Mouse (Mus musculus) myocyte (in vitro differentiated cells): ENCODE results near the gene Rubcn.
"Not testable (repeated sequence)": the region's sequence is repeated elsewhere in the genome, so short reads cannot be mapped to it uniquely, and the experiment has no call there.

Experiments used
- CEBPB ChIP-seq: IDR thresholded peaks from 2 replicates; pipeline ENCODE4 v1.6.1; 2011; ENCODE audit warnings: mild to moderate bottlenecking, moderate library complexity; ENCODE audit not compliant: poor library complexity, insufficient read depth, severe bottlenecking
- E2F4 ChIP-seq: IDR thresholded peaks from one replicate; pipeline ENCODE4 v1.6.1; 2011; ENCODE audit warnings: mild to moderate bottlenecking, control low read depth, moderate library complexity; ENCODE audit not compliant: insufficient read depth
- MAX ChIP-seq: IDR thresholded peaks from one replicate; pipeline ENCODE4 v1.6.1; 2011; ENCODE audit warnings: low read depth, mild to moderate bottlenecking, control low read depth
- MYOD1 ChIP-seq, 3 experiments: IDR thresholded peaks; one replicate each; pipeline ENCODE4 v1.6.1; 2011; ENCODE audit warnings: control low read depth in 2 of 3, low read depth in 2 of 3, mild to moderate bottlenecking in 2 of 3, moderate library complexity in 1 of 3; ENCODE audit not compliant: insufficient read length in 2 of 3, control insufficient read depth in 1 of 3
- POLR2A ChIP-seq: IDR thresholded peaks from one replicate; pipeline ENCODE4 v1.6.1; 2011; ENCODE audit warnings: low read depth, mild to moderate bottlenecking, control low read depth, moderate library complexity; ENCODE audit not compliant: insufficient read length
- REST ChIP-seq: IDR thresholded peaks from one replicate; pipeline ENCODE4 v1.6.1; 2011; ENCODE audit warnings: mild to moderate bottlenecking, control low read depth, moderate library complexity; ENCODE audit not compliant: insufficient read depth, insufficient read length
- USF1 ChIP-seq: IDR thresholded peaks from one replicate; pipeline ENCODE4 v1.6.1; 2011; ENCODE audit warnings: low read depth, mild to moderate bottlenecking, control low read depth, moderate library complexity

GRCm38 (mm10) chr16:32875281-32875680 lies 2.3 kb downstream of the Rubcn start:
- not testable (repeated sequence) for TF ChIP-seq POLR2A; USF1; E2F4; CEBPB; REST; MYOD1 (IDR thresholded peaks at IDR 0.05; ENCODE audit: control insufficient read depth in 1 of 3, insufficient read length in 2 of 3, low read depth in 2 of 3); MAX
